Mouse (Mus musculus): Measurements from ENCODE around the gene Atp6v0b. TPM values are rescaled to one million over a fixed set of nuclear protein-coding genes. Genes with fewer than 3 reads are reported as not detected.

The Atp6v0b gene
- total RNA-seq, 2 experiments from 2014 or later = 115 to 126 TPM

GRCm38 (mm10) chr4:117835531-117836111 lies 51.5 kb downstream of the Atp6v0b start:
- DNase-seq = peak; percentile 45

GRCm38 (mm10) chr4:117834845-117835530 lies 52.1 kb downstream of the Atp6v0b start:
- DNase-seq = peak; percentile 69

- DNase-seq = no peak
Measured at GRCm38 (mm10) chr4:117834457-117834844, 52.7 kb downstream of the Atp6v0b start, which contains the start of gene Slc6a9. Slc6a9 (plus strand) TSS chr4:117834506.

Other genes with a start within 250 kb of the Atp6v0b start
- gene Dmap1, start 205.1 kb downstream of the Atp6v0b start, total RNA-seq (2021) = 10 to 100 TPM; 29.1 to 29.4 TPM
- not detected for gene Gm12845, start 162.9 kb downstream of the Atp6v0b start, total RNA-seq (2021)
- gene Klf17, start 121.7 kb downstream of the Atp6v0b start, total RNA-seq (2021) = not detected
- 1 to 10 TPM; 3.2 to 4.1 TPM for gene Slc6a9, start 52.8 kb downstream of the Atp6v0b start, total RNA-seq (2021)
- 1 to 10 TPM in 1 of 2 experiments, under 1 TPM in 1; 0.59 to 1.1 TPM for gene Ccdc24, start 14.8 kb downstream of the Atp6v0b start, total RNA-seq (2021)
- 10 to 100 TPM; 19.5 to 21.9 TPM for gene B4galt2, start 3.8 kb downstream of the Atp6v0b start, total RNA-seq (2021)
- 1 to 10 TPM; 4.1 to 5.1 TPM for gene Dph2, start 4.7 kb upstream of the Atp6v0b start, total RNA-seq (2021)
- gene Ipo13, start 27.7 kb upstream of the Atp6v0b start, total RNA-seq (2021) = 10 to 100 TPM; 49.6 TPM
- under 1 TPM; 0.67 to 0.72 TPM for gene Artn, start 42.4 kb upstream of the Atp6v0b start, total RNA-seq (2021)
- gene St3gal3, start 247.6 kb upstream of the Atp6v0b start, total RNA-seq (2021) = 10 to 100 TPM; 27.1 to 29.2 TPM